Mouse (Mus musculus) kidney, postnatal 0 days (tissue): ENCODE measurements at regions not wholly inside any gene's neighbourhood (a gene's known extent, or its start where the extent isn't known, plus 50 kb on each side); places are given as distances from the start of the nearest gene placed in this dataset.
"Not testable (repeated sequence)": the region's sequence is repeated elsewhere in the genome, so short reads cannot be mapped to it uniquely, and the experiment has no call there.

Experiments used
- ATAC-seq: fragments of 200-750 bp; cut with Nextera tagmentation; replicated peaks from 2 replicates; pipeline ENCODE4 v1.8.0; 2017; ENCODE audit warnings: low read depth, moderate number of reproducible peaks, moderate TSS enrichment, moderate library complexity; ENCODE audit not compliant: low FRiP score
- DNase-seq: peaks from one replicate; pipeline ENCODE4 v3.0.0-alpha.2; 2016; ENCODE audit warnings: low spot score
- H3K27ac ChIP-seq: fragments of 300-500 bp; sonication (generic); 2 replicates; pipeline ENCODE4 v1.5.1; 2014; ENCODE audit warnings: mild to moderate bottlenecking
- H3K27me3 ChIP-seq: fragments of 300-500 bp; sonication (generic); 2 replicates; pipeline ENCODE4 v1.6.1; 2014; ENCODE audit warnings: low read length, mixed read lengths; ENCODE audit not compliant: insufficient read depth
- H3K36me3 ChIP-seq: fragments of 300-500 bp; sonication (generic); 2 replicates; pipeline ENCODE4 v1.6.1; 2014; ENCODE audit warnings: low read length, mixed read lengths; ENCODE audit not compliant: insufficient read depth
- H3K4me1 ChIP-seq: fragments of 300-500 bp; sonication (generic); replicated peaks from 2 replicates; pipeline ENCODE4 v1.6.1; 2014; ENCODE audit warnings: antibody characterized with exemption, low read length, mixed read lengths; ENCODE audit not compliant: insufficient read depth
- H3K4me2 ChIP-seq: fragments of 300-500 bp; sonication (generic); 2 replicates; pipeline ENCODE4 v1.6.1; 2014; ENCODE audit warnings: mild to moderate bottlenecking, low read length, moderate library complexity, mixed read lengths
- H3K4me3 ChIP-seq: fragments of 300-500 bp; sonication (generic); replicated peaks from 2 replicates; pipeline ENCODE4 v1.5.1; 2014; ENCODE audit warnings: low read depth, low read length
- H3K9ac ChIP-seq: fragments of 300-500 bp; sonication (generic); 2 replicates; pipeline ENCODE4 v1.6.1; 2014; ENCODE audit warnings: low read depth, low read length
- H3K9me3 ChIP-seq: fragments of 300-500 bp; sonication (generic); replicated peaks from 2 replicates; pipeline ENCODE4 v1.6.1; 2016; ENCODE audit warnings: low read length, inconsistent platforms, mixed read lengths
- CTCF ChIP-seq: IDR thresholded peaks from 2 replicates; pipeline ENCODE4 v1.5.1; 2016; ENCODE audit warnings: antibody characterized with exemption, low read depth, mild to moderate bottlenecking, moderate library complexity
- WGBS: fragments of 180-500 bp; shearing (Covaris S2); extraction: QIAGEN DNeasy Blood & Tissue Kit; methylation state at CpG from one replicate; pipeline ENCODE4 v1.1.7; 2014; 5-methylcytosine and 5-hydroxymethylcytosine counted together

DNA sequence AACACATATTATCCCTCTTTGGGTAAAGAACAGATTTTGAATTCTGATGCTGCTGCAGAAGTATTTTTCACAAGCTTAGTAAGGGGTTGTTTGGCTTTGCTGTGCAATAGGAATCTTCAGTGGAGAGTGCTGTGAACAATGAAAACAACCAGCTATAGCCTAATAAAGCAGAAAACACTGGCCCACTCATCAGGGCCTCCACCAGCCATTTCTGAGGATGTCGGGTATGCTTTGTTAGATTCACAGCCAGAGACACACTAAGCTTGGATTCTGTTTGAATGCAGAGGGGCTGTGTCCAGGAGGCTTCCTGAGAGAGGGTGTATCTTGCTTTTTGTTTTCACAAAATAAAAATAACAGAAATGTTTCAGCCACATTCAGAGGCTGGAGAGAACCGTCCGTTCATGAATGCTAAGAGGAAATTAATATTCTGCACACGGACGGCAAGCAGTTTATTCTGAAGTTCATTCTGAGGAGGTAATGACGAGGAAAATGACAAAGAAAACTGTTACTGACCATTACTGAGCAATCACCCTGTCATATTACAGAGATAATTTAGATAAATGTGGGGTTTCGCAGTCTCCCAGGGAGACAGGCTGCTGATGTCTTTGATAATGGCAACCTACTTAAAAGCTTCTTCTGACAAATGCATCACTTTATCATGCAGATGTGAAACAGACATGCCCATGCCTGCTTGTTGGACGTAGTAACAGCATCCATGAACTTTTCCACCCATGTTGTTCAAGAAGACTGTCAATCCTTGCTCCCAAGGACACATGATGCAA, 198.1 kb upstream of the Myo3a start:
- ATAC-seq, result no peak
- no peak overlapping the region for H3K9ac ChIP-seq
- no peaks in the 10 kb centered on the region for H3K36me3 ChIP-seq
- H3K9me3 ChIP-seq, result no peaks in the 10 kb centered on the region
- no peak overlapping the region for H3K4me2 ChIP-seq
- no peak for DNase-seq
- no peak overlapping the region for H3K4me3 ChIP-seq
- H3K4me1 ChIP-seq, result no peaks in the 10 kb centered on the region
- no peak for TF ChIP-seq CTCF
- H3K27ac ChIP-seq, result no peak overlapping the region
- no peaks in the 10 kb centered on the region for H3K27me3 ChIP-seq
- WGBS, result 59% methylated on average over 8 of the region's 8 CpGs

DNA sequence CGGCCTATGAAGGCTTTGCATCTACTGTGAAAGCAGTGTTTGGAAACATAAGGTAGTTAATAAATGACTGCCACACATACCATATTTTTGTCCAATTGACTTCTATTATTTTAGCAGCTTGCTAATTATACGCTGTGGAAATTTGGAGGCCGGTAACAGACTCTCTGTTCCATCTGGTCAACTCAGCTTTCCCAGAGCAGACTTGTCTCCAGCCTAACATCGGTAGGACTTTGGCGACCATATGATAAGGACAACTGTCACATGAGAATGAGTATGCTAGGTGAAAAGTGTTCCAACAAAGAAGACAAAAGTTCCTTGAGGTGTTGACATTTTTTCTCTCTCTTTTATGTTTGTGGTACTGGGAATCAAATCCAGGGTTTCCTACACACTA, 197.5 kb upstream of the Myo3a start:
- Histone ChIP-seq H3K9ac (no peak overlapping the region), H3K4me3 (no peak overlapping the region), H3K27me3 (no peaks in the 10 kb centered on the region), H3K27ac (no peak overlapping the region), H3K36me3 (no peaks in the 10 kb centered on the region), H3K4me2 (no peak overlapping the region), H3K4me1 (no peaks in the 10 kb centered on the region), H3K9me3 (no peaks in the 10 kb centered on the region)
- DNase-seq (no peak), ATAC-seq (no peak)
- 85% methylated on average over 5 of the region's 5 CpGs for WGBS
- TF ChIP-seq CTCF, result no peak

DNA sequence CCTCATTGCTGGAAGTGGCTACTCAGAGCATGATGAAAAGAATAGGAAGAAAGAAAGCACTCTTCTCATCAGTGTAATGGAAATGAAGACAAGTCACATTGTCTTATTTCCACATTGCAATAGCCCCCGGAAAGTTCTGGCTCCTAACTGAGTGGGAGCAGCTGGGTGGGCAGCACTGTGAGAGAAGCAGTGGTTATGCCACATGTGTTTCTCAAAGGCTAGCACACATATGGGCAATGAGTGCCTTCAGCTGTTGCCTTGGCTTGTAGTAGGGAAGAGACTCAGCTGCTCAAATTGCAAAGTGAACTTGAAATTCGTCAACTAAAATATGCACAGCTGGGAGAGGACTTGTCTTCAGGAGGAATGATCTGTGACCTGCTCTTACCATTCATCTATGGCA, 190.5 kb upstream of the Myo3a start:
- H3K9me3 ChIP-seq, result no peaks in the 10 kb centered on the region
- no peak for TF ChIP-seq CTCF
- no peaks in the 10 kb centered on the region for H3K4me1 ChIP-seq
- no peak overlapping the region for H3K4me2 ChIP-seq
- DNase-seq, result no peak
- ATAC-seq, result no peak
- WGBS, result 72% methylated on average over 2 of the region's 2 CpGs
- H3K4me3 ChIP-seq, result no peak overlapping the region
- no peak overlapping the region for H3K9ac ChIP-seq
- H3K36me3 ChIP-seq, result no peaks in the 10 kb centered on the region
- H3K27me3 ChIP-seq, result no peaks in the 10 kb centered on the region
- H3K27ac ChIP-seq, result no peak overlapping the region

DNA sequence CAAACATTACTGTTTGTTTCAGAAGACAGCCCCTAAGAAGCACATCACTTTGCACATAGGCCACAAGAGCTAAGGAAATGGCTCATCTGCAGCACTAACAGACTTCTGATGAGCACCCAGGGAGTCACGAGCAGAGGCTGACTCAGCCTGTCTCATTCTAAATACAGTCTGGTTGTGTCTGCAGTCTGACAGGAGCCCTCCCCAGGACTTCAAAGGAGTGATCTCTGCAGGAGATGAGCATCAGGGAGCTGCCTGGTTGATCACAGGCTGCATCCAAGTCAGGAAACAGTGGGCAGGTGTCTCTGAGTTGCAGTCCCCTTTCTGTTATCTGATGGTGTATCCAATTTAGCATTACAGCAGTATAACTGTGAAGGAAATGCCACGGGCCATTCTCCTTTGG, 188.5 kb upstream of the Myo3a start:
- no peaks in the 10 kb centered on the region for H3K36me3 ChIP-seq
- H3K27me3 ChIP-seq, result no peaks in the 10 kb centered on the region
- H3K27ac ChIP-seq, result no peak overlapping the region
- no peak overlapping the region for H3K4me3 ChIP-seq
- DNase-seq (no peak), ATAC-seq (no peak)
- 12% methylated on average over 2 of the region's 2 CpGs for WGBS
- H3K4me1 ChIP-seq, result no peaks in the 10 kb centered on the region
- TF ChIP-seq CTCF, result no peak
- no peaks in the 10 kb centered on the region for H3K9me3 ChIP-seq
- no peak overlapping the region for H3K9ac ChIP-seq
- no peak overlapping the region for H3K4me2 ChIP-seq

DNA sequence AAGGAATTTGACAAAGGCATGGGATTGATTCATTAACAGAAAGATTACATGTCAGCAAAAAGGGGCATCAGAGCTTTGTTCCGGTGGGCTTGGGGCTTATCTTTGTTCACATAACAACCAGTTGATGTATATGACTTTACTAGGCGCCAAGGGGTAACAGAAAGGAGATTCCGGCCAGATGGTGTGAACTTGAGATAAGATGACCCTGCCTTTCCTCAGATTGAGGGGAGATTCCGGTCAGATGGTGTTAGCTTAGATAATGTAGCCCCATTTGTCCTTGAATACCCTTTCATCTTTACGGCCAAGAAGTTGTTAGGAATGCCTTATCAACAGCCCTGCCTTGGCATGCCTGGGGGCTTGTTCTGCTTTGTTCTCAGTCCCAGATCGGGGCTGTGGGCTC, 183.4 kb upstream of the Myo3a start:
- H3K4me3 ChIP-seq, H3K9ac ChIP-seq, H3K27ac ChIP-seq, ATAC-seq, H3K9me3 ChIP-seq, H3K4me2 ChIP-seq, H3K4me1 ChIP-seq, H3K27me3 ChIP-seq, H3K36me3 ChIP-seq, DNase-seq: not testable (repeated sequence)
- WGBS, result 72% methylated on average over 6 of the region's 6 CpGs

DNA sequence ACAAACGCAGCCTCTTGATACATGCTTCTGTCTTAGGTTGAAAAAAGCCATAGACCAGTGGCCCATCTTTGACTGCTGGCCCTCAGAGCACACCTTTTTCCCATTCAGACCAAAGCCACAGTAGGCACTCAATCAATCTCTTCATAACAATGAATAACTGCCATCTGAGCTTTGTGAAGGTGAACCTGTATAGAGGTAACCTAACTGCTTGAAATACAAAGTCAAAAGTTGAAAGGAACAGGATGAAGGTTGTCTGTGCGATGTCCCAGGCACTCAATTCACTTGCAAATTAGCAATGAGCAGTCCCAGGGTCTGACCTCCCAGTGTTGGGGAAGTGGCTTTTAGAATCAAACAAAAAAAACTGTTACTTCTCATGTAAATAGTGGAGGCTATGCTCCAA, 182.4 kb upstream of the Myo3a start:
- H3K9me3 ChIP-seq, result no peaks in the 10 kb centered on the region
- H3K4me3 ChIP-seq, result no peak overlapping the region
- H3K9ac ChIP-seq, result no peak overlapping the region
- no peaks in the 10 kb centered on the region for H3K27me3 ChIP-seq
- 71% methylated on average over 2 of the region's 2 CpGs for WGBS
- H3K27ac ChIP-seq, result no peak overlapping the region
- no peaks in the 10 kb centered on the region for H3K4me1 ChIP-seq
- no peaks in the 10 kb centered on the region for H3K36me3 ChIP-seq
- DNase-seq (no peak), ATAC-seq (no peak)
- H3K4me2 ChIP-seq, result no peak overlapping the region
- TF ChIP-seq CTCF, result no peak

DNA sequence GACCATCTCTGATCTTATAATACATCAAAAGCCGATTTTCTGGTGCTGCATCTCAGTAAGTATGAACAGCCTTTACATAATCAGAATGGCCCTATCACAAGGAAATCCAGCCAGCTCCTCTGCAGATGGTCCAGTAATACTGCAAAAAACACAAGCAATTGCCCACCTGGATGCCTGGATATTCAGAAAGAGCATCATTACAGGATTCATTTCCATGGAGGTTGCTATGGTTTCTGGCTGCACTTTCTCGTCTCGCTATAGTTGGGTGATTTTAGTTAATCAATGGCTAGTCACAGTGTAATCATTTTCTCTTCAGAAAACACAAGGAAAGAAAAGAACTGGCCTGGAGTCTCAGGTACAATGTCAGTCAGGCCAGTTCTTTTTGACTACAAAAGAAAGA, 179.8 kb upstream of the Myo3a start:
- Histone ChIP-seq H3K9ac (no peak overlapping the region), H3K4me3 (no peak overlapping the region), H3K27ac (no peak overlapping the region), H3K4me1 (no peaks in the 10 kb centered on the region), H3K36me3 (no peaks in the 10 kb centered on the region), H3K9me3 (no peaks in the 10 kb centered on the region), H3K4me2 (no peak overlapping the region), H3K27me3 (no peaks in the 10 kb centered on the region)
- DNase-seq (peak; percentile 13), ATAC-seq (peak; percentile 76; the same call in 1 of the 2 replicates)
- WGBS, result 52% methylated on average over 3 of the region's 3 CpGs
- no peak for TF ChIP-seq CTCF
